Mouse (Mus musculus): ENCODE measurements around the gene Fam160a1.

DNA sequence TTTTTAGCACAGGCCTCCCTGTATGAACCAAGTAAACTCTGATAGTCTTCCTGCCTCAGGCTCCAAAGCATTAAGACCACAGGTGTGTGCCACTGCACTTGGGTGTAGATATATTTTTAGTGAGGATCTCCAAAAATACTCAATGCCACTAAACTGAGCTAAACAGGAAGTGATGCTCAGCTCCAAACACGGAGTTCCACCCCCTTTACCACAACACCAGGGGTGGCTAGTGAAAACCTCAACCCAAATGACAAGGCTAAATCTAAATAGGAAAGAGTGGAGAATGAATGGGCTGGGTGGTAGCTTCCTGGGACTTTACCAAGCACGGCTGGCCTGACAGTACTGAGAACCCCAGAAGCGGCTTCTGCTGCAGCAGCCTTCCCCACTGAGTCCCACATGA, 124.1 kb downstream of the Fam160a1 start:
- TF ChIP-seq CTCF (IDR thresholded peaks at IDR 0.05) (no peak), EP300 (IDR thresholded peaks at IDR 0.05; ENCODE audit: insufficient read depth, low read depth, low read length) (no peak), POLR2A (IDR thresholded peaks at IDR 0.05; ENCODE audit: insufficient read depth, low read depth, low read length) (no peak)
